Mouse (Mus musculus) forebrain, embryonic 16.5 days (tissue): ENCODE data around the gene Mmachc. TPM values are rescaled to one million over a fixed set of nuclear protein-coding genes. Genes with fewer than 3 reads are reported as not detected.
"Not testable (repeated sequence)": the region's sequence is repeated elsewhere in the genome, so short reads cannot be mapped to it uniquely, and the experiment has no call there.

Source experiments
- ATAC-seq: fragments of 200-750 bp; cut with Nextera tagmentation; 2 replicates; pipeline ENCODE4 v1.8.0; 2017; ENCODE audit warnings: mild to moderate bottlenecking, moderate library complexity
- H3K27ac ChIP-seq: fragments of 300-500 bp; sonication (generic); 2 replicates; pipeline ENCODE4 v1.5.1; 2014; ENCODE audit warnings: low read length, control low read depth
- H3K27me3 ChIP-seq: fragments of 300-500 bp; sonication (generic); replicated peaks from 2 replicates; pipeline ENCODE4 v1.6.1; 2014; ENCODE audit warnings: low read length; ENCODE audit not compliant: control insufficient read depth, insufficient read depth
- H3K36me3 ChIP-seq: fragments of 300-500 bp; sonication (generic); 2 replicates; pipeline ENCODE4 v1.6.1; 2014; ENCODE audit not compliant: control insufficient read depth, insufficient read depth
- H3K4me1 ChIP-seq: fragments of 300-500 bp; sonication (generic); replicated peaks from 2 replicates; pipeline ENCODE4 v1.6.1; 2014; ENCODE audit warnings: low read length; ENCODE audit not compliant: control insufficient read depth, insufficient read depth
- H3K4me2 ChIP-seq: fragments of 300-500 bp; sonication (generic); 2 replicates; pipeline ENCODE4 v1.6.1; 2014; ENCODE audit warnings: mild to moderate bottlenecking, low read length, control low read depth
- H3K4me3 ChIP-seq: fragments of 300-500 bp; sonication (generic); replicated peaks from 2 replicates; pipeline ENCODE4 v1.5.1; 2014; ENCODE audit warnings: mild to moderate bottlenecking, low read length, control low read depth
- H3K9ac ChIP-seq: fragments of 300-500 bp; sonication (generic); replicated peaks from 2 replicates; pipeline ENCODE4 v1.6.1; 2014; ENCODE audit warnings: low read depth, low read length, control low read depth
- H3K9me3 ChIP-seq: fragments of 300-500 bp; sonication (generic); 2 replicates; pipeline ENCODE4 v1.6.1; 2016; ENCODE audit warnings: low read length; ENCODE audit not compliant: control insufficient read depth
- WGBS: fragments of 180-500 bp; shearing (Covaris S2); extraction: QIAGEN DNeasy Blood & Tissue Kit; methylation state at CpG from one replicate; pipeline ENCODE4 v1.1.7; 2014; 5-methylcytosine and 5-hydroxymethylcytosine counted together
- polyA plus RNA-seq: library from polyadenylated mRNA; unstranded; fragments of >200 nt; fragmentation: Nextera tagmentation; extraction: Ambion mirVana; gene quantifications from 2 replicates; pipeline ENCODE4 v1.2.1, GENCODE M21; 2015

The Mmachc gene
- polyA plus RNA-seq, 1 experiment from 2014 or later: 27.8 TPM

DNA sequence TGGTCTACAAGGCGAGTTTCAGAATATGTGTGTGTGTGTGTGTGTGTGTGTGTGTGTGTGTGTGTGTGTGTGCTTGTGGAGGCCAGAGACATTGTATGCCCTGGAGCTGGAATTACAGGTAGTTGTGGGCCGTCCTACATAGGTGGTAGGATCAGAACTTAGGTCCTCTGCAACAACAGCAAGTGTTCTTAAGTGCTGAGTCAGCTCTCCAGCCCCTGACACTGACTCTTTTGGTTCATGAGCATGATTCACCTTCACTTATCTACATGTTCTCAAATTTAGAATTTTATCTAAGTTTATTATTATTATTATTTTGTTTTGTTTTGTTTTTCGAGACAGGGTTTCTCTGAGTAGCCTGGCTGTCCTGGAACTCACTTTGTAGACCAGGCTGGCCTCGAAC is 27.7 kb downstream of the Mmachc start:
- ATAC-seq: not testable (repeated sequence)
- WGBS: 95% methylated on average over 4 of the region's 4 CpGs

DNA sequence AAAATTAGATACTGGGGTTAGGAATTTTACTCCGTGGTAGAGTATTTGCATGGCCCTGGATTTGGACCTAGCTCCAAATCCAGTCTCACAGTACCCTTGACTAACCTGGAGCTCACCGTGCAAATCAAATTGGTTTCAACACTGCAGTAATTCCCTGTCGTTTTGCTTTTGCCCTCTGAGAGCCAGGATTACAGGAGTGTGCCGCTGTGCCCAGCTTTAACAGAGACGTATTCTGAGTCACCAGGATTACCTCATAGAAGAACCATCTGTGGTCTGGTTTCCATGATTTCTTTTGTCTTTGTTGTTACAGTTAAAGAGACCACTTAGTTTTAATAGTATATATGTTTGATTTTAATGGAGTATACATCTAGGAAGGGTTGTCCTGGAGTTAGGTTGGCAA is 29.1 kb downstream of the Mmachc start:
- no peak overlapping the region for H3K9ac ChIP-seq
- 66% methylated on average over 5 of the region's 5 CpGs for WGBS
- H3K9me3 ChIP-seq: no peaks in the 10 kb centered on the region
- no peak overlapping the region for H3K4me2 ChIP-seq
- no peaks in the 10 kb centered on the region for H3K36me3 ChIP-seq
- no peak overlapping the region for H3K4me3 ChIP-seq
- H3K4me1 ChIP-seq: no peaks in the 10 kb centered on the region
- H3K27me3 ChIP-seq: no peaks in the 10 kb centered on the region
- ATAC-seq: no peak
- no peak overlapping the region for H3K27ac ChIP-seq

More for the DNA sequence above, 27.7 kb downstream of the Mmachc start:
- not testable (repeated sequence) for H3K27me3 ChIP-seq, H3K4me2 ChIP-seq, H3K9me3 ChIP-seq, H3K27ac ChIP-seq, H3K4me1 ChIP-seq, H3K36me3 ChIP-seq, H3K4me3 ChIP-seq, H3K9ac ChIP-seq

DNA sequence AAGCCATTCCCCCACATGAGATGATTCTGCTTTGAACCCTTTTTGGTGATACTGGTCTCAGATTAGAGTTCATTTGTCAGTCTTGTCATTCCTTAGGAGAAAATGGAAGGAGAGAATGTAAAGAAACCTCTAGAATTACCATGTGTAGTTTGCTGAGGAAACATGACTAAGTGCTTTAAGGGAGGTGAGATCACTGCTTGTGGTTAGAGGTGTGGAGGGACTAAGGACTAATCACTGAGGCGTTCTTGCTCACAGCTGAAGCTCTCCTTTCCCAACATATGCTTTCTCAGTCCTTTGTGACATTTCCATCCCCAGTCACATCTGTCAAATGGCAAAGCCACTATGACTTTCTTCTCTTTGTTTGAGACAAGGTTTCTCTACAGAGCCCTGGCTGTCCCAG is 30.4 kb downstream of the Mmachc start:
- Histone ChIP-seq H3K9ac (no peak overlapping the region), H3K27me3 (no peaks in the 10 kb centered on the region), H3K27ac (no peak overlapping the region), H3K4me1 (no peaks in the 10 kb centered on the region), H3K36me3 (no peaks in the 10 kb centered on the region), H3K4me3 (no peak overlapping the region), H3K4me2 (no peak overlapping the region), H3K9me3 (no peaks in the 10 kb centered on the region)
- ATAC-seq: no peak
- 82% methylated on average over 1 of the region's 1 CpGs for WGBS

DNA sequence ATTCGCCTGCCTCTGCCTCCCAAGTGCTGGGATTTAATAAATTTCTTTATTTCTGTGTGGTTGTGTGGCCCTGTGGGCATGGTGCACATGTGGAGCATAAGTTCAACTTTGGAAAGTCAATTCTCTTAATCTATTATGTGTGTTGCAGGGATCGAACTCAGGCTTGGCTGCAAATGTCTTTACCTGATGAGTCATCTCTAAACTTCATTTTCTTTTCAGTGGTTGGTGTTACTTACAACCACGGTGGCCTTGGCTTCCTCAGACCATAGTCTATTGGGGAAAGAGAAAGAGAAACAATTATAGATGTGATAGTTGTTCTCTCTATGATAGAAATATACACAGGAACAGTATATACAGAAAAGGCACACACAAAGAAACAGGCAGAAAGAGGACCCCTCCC is 32.2 kb downstream of the Mmachc start:
- no peak overlapping the region for H3K9ac ChIP-seq
- H3K27ac ChIP-seq: no peak overlapping the region
- no peaks in the 10 kb centered on the region for H3K9me3 ChIP-seq
- no peak overlapping the region for H3K4me2 ChIP-seq
- ATAC-seq: no peak
- H3K4me1 ChIP-seq: no peaks in the 10 kb centered on the region
- no peaks in the 10 kb centered on the region for H3K27me3 ChIP-seq
- no peaks in the 10 kb centered on the region for H3K36me3 ChIP-seq
- H3K4me3 ChIP-seq: no peak overlapping the region
- WGBS: 81% methylated on average over 3 of the region's 3 CpGs

DNA sequence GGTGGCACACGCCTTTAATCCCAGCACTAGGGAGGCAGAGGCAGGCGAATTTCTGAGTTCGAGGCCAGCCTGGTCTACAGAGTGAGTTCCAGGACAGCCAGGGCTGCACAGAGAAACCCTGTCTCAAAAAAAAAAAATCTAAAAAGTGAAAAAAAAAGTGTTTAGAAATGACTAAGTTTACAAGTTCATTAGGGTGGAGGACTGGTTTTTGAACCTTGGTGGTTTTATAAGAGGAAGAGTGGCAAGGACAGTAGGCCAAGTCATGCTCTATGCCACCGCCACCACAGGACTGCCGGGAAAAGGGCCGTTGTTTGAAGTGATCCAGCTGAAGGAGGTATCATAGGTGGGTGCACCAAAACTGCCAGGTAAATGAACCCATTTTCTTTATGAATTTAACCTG is 33.4 kb downstream of the Mmachc start:
- not testable (repeated sequence) for H3K4me2 ChIP-seq, H3K9ac ChIP-seq, H3K27ac ChIP-seq, H3K27me3 ChIP-seq, H3K4me1 ChIP-seq, H3K36me3 ChIP-seq, H3K4me3 ChIP-seq, H3K9me3 ChIP-seq, ATAC-seq
- WGBS: 95% methylated on average over 6 of the region's 6 CpGs

DNA sequence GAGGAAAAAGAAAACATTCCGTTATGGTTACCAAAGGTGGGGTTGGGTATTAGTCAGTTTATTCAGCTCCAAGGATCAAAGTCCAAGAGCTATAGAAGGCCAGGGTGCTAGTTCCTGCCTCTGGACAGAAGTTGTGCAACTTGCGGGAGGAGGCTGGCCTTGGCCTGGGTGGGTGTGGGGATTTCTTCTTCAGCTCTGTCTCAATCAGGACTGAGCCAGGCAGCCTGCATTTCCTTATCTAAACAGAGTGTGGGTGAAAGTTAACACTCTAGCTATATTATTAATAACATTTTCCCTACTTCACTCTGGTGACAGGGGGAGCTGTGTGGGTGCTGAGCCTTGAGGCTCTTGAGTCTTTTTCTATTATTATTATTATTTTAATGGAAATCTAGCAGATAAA is 35.4 kb downstream of the Mmachc start:
- H3K36me3 ChIP-seq: no peaks in the 10 kb centered on the region
- no peak overlapping the region for H3K9ac ChIP-seq
- no peak overlapping the region for H3K4me2 ChIP-seq
- H3K27ac ChIP-seq: no peak overlapping the region
- WGBS: 83% methylated on average over 2 of the region's 2 CpGs
- ATAC-seq: no peak
- H3K4me1 ChIP-seq: no peaks in the 10 kb centered on the region
- H3K27me3 ChIP-seq: no peaks in the 10 kb centered on the region
- no peak overlapping the region for H3K4me3 ChIP-seq
- H3K9me3 ChIP-seq: no peaks in the 10 kb centered on the region

DNA sequence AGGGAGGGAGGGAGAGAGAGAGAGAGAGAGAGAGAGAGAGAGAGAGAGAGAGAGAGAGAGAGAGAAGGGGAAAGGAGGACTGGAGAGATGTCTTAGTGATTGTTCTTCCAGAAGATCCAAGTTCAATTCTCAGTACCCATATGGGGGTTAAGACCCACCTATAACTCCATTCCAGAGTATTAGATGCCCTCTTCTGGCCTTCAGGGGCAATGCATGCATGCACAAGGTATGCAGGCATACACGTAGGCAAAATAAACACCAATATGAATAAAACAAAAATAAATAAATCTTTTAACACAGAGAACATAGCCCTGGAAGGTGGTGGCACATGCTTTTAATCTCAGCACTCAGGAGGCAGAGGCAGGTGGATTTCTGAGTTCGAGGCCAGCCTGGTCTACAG is 38.9 kb downstream of the Mmachc start:
- no peak overlapping the region for H3K27ac ChIP-seq
- ATAC-seq: no peak

DNA sequence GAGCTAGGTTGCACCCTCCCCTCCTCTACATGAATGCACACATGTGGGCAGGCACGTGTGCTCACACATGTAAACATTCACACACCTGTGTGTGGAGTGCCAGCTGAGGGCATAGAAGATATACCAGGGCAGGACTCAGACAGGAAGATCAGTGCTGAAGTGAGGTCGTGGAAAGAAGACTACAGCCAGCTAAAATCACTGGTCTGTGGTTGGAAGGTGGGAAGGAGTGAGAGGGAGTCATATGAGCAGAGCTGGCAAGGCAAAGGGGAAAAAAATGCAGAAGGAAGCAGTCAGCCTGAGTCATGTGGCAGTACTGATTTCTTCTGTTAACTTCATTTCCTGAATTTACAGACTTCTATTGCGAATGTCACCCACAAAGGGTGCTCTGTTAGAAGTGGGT is 40.1 kb downstream of the Mmachc start:
- no peaks in the 10 kb centered on the region for H3K27me3 ChIP-seq
- no peaks in the 10 kb centered on the region for H3K36me3 ChIP-seq
- H3K4me2 ChIP-seq: no peak overlapping the region
- H3K27ac ChIP-seq: no peak overlapping the region
- no peak for ATAC-seq
- 66% methylated on average over 3 of the region's 3 CpGs for WGBS
- H3K4me3 ChIP-seq: no peak overlapping the region
- no peaks in the 10 kb centered on the region for H3K4me1 ChIP-seq
- H3K9me3 ChIP-seq: no peaks in the 10 kb centered on the region
- no peak overlapping the region for H3K9ac ChIP-seq

More for the DNA sequence above, 38.9 kb downstream of the Mmachc start:
- H3K27me3 ChIP-seq: no peaks in the 10 kb centered on the region
- no peak overlapping the region for H3K4me3 ChIP-seq
- no peaks in the 10 kb centered on the region for H3K4me1 ChIP-seq
- no peaks in the 10 kb centered on the region for H3K9me3 ChIP-seq
- WGBS: 55% methylated on average over 2 of the region's 2 CpGs
- H3K9ac ChIP-seq: no peak overlapping the region
- no peaks in the 10 kb centered on the region for H3K36me3 ChIP-seq
- H3K4me2 ChIP-seq: no peak overlapping the region

DNA sequence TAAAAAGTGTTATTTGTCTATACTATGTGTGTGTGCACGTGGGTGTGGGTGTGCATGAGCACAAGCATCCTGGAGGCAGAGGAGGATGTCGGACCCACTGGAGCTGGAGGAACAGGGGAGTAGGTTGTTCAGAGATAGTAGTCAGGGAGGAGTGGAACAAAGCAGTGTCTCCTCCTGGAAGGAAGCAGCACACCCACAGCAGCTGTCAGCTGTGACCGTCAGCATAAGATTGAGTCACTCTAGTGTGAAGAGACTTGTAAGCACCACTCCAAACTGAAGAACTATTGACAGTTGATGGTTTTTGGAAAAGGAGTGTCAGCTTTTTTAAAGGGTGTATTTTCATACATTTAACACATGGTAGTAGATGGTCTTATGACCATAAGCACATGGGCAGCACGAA is 41.6 kb downstream of the Mmachc start:
- Histone ChIP-seq H3K27me3 (no peaks in the 10 kb centered on the region), H3K4me1 (no peaks in the 10 kb centered on the region), H3K4me2 (no peak overlapping the region), H3K27ac (no peak overlapping the region), H3K9ac (no peak overlapping the region), H3K4me3 (no peak overlapping the region), H3K36me3 (no peaks in the 10 kb centered on the region), H3K9me3 (no peaks in the 10 kb centered on the region)
- no peak for ATAC-seq
- WGBS: 65% methylated on average over 4 of the region's 4 CpGs

DNA sequence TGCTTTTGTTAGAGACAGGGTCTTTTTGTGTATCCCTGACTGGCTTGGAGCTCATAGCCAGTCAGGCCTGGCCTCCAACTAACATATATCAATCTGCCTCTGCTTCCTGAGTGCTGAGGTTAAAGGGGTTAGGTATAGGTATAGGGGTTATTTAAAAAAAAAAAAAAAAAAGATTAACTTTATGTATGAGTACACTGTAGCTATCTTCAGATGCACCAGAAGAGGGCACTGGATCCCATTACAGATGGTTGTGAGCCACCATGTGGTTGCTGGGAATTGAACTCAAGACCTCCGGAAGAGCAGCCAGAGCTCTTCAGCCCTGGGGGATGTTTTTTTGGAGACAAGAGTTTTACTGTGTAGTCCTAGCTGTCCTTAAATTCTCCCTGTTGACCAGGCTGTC is 46.2 kb downstream of the Mmachc start:
- Histone ChIP-seq H3K36me3 (no peaks in the 10 kb centered on the region), H3K4me1 (no peaks in the 10 kb centered on the region), H3K9me3 (no peaks in the 10 kb centered on the region), H3K9ac (no peak overlapping the region), H3K4me3 (no peak overlapping the region), H3K27me3 (no peaks in the 10 kb centered on the region), H3K4me2 (no peak overlapping the region), H3K27ac (no peak overlapping the region)
- no peak for ATAC-seq
- whole genome bisulfite sequencing: 95% methylated on average over 1 of the region's 1 CpGs
